Mouse (Mus musculus) forebrain, embryonic 13.5 days (tissue): Measurements from ENCODE around the gene Krt83. TPM values are rescaled to one million over a fixed set of nuclear protein-coding genes. Genes with fewer than 3 reads are reported as not detected.

Experiments used
- polyA plus RNA-seq: library from polyadenylated mRNA; unstranded; fragments of >200 nt; fragmentation: Nextera tagmentation; extraction: Ambion mirVana; gene quantifications from 2 replicates; pipeline ENCODE4 v1.2.1, GENCODE M21; 2015

Gene Krt83
- polyA plus RNA-seq, 1 experiment from 2014 or later = not detected

Other genes starting within 250 kb of the Krt83 start
- gene Nr4a1, start 237.2 kb downstream of the Krt83 start, polyA plus RNA-seq = 2.4 and 2.9 TPM in 2 replicates
- 81.6 and 85.1 TPM in 2 replicates for gene Atg101, start 207.2 kb downstream of the Krt83 start, polyA plus RNA-seq
- gene 6030408B16Rik, start 198.3 kb downstream of the Krt83 start, polyA plus RNA-seq = 0.23 and 0.25 TPM in 2 replicates
- 0.05 TPM in 2 replicates for gene Krt80, start 121.3 kb downstream of the Krt83 start, polyA plus RNA-seq
- gene Krt7, start 80.5 kb downstream of the Krt83 start, polyA plus RNA-seq = 0.18 and 0.26 TPM in 2 replicates
- gene Krt87, start 52.7 kb downstream of the Krt83 start, polyA plus RNA-seq = 0.10 TPM in 1 of 2 replicates, not detected in the other
- not detected in 2 replicates for gene Krt88, start 43.8 kb downstream of the Krt83 start, polyA plus RNA-seq
- gene Krt81, start 27.8 kb downstream of the Krt83 start, polyA plus RNA-seq = not detected in 2 replicates
- not detected in 2 replicates for gene Krt86, start 18.0 kb downstream of the Krt83 start, polyA plus RNA-seq
- gene Gm49425, start 25.7 kb upstream of the Krt83 start, polyA plus RNA-seq = not detected in 2 replicates
- not detected in 2 replicates for gene Krt84, start 41.3 kb upstream of the Krt83 start, polyA plus RNA-seq
- gene Krt82, start 59.2 kb upstream of the Krt83 start, polyA plus RNA-seq = not detected in 2 replicates
- not detected in 2 replicates for gene Krt90, start 71.4 kb upstream of the Krt83 start, polyA plus RNA-seq
- not detected in 2 replicates for gene Krt75, start 82.4 kb upstream of the Krt83 start, polyA plus RNA-seq
- gene Gm5414, start 136.7 kb upstream of the Krt83 start, polyA plus RNA-seq = not detected in 2 replicates
- not detected in 2 replicates for gene Gm5478, start 155.9 kb upstream of the Krt83 start, polyA plus RNA-seq
- not detected in 2 replicates for gene Krt6b, start 188.8 kb upstream of the Krt83 start, polyA plus RNA-seq
- not detected in 2 replicates for gene Krt6a, start 202.8 kb upstream of the Krt83 start, polyA plus RNA-seq
- 0.14 and 0.35 TPM in 2 replicates for gene Krt5, start 221.4 kb upstream of the Krt83 start, polyA plus RNA-seq